Mouse (Mus musculus) adrenal gland, adult 10 weeks (tissue): ENCODE results near the gene Serpinb12. TPM values are rescaled to one million over a fixed set of nuclear protein-coding genes. Genes with fewer than 3 reads are reported as not detected.

Experiments
- polyA plus RNA-seq: library from polyadenylated mRNA; stranded (reverse); fragments of 350-450 nt; fragmentation: Illumina TruSeq; extraction: RNeasy Lipid Tissue Mini Kit (QIAGEN cat#74804); gene quantifications from one replicate; pipeline ENCODE4 v1.2.3, GENCODE M21; 2014; ENCODE audit warnings: low read depth, low replicate concordance

Gene Serpinb12
- not detected for polyA plus RNA-seq

GRCm38 (mm10) chr1:106934265-106934664 lies at the start of gene Serpinb12:
TSS of gene Serpinb12 (plus strand) at chr1:106934449.

GRCm38 (mm10) chr1:106980684-106981083 lies 46.4 kb downstream of the Serpinb12 start, which contains the start of gene Serpinb13:
TSS of gene Serpinb13 (plus strand) at chr1:106980984.

Other genes with a start within 250 kb of the Serpinb12 start
- gene Bcl2, start 220.2 kb upstream of the Serpinb12 start, polyA plus RNA-seq, result 9.2 TPM
- gene Kdsr, start 174.7 kb upstream of the Serpinb12 start, polyA plus RNA-seq, result 35.3 TPM
- 205 TPM for gene Vps4b, start 137.7 kb upstream of the Serpinb12 start, polyA plus RNA-seq
- gene Serpinb5, start 73.3 kb upstream of the Serpinb12 start, polyA plus RNA-seq, result not detected
- gene Serpinb13, start 46.5 kb downstream of the Serpinb12 start, polyA plus RNA-seq, result not detected
- gene Serpinb3a, start 117.9 kb downstream of the Serpinb12 start, polyA plus RNA-seq, result not detected
- not detected for gene Serpinb3d, start 149.1 kb downstream of the Serpinb12 start, polyA plus RNA-seq